In genomic region chr19:4473549-4473948, GRCm38 (mm10) we compare ENCODE assay signal across 36 mouse cellular contexts. TPM values are rescaled to one million over a fixed set of nuclear protein-coding genes. Genes with fewer than 3 reads are reported as not detected.
"Had no signal": no experiment of that assay in that cellular context is flagged by ENCODE, and none has a peak within 500 bp of the region (broad histone marks: within the 10 kb centered on the region; RNA-seq: fewer than 3 reads in every experiment).

No protein-coding gene starts in this region.

- H3K27ac ChIP-seq: limb, embryonic 10.5 days; limb, embryonic 12.5 days; limb, embryonic 13.5 days; limb, embryonic 15.5 days; liver, embryonic 12.5 days; liver, embryonic 13.5 days; liver, embryonic 14.5 days; liver, embryonic 15.5 days; lung, embryonic 15.5 days; macrophage; midbrain, embryonic 10.5 days; midbrain, embryonic 12.5 days; midbrain, embryonic 13.5 days; midbrain, embryonic 15.5 days; neural tube, embryonic 12.5 days had no signal

- H3K4me3 ChIP-seq: limb, embryonic 10.5 days; limb, embryonic 12.5 days; limb, embryonic 13.5 days; limb, embryonic 15.5 days; liver, embryonic 12.5 days; liver, embryonic 13.5 days; liver, embryonic 15.5 days; lung, embryonic 15.5 days; megakaryocyte, embryonic 14.5 days; midbrain, embryonic 10.5 days; midbrain, embryonic 12.5 days; midbrain, embryonic 13.5 days; midbrain, embryonic 15.5 days; myocyte; neural tube, embryonic 12.5 days had no signal

- ATAC-seq: liver, embryonic 12.5 days; liver, postnatal 0 days; lung, postnatal 0 days; midbrain, embryonic 13.5 days; midbrain, embryonic 15.5 days; midbrain, embryonic 16.5 days had no signal

- DNase-seq: left cerebral cortex, postnatal 4 days; liver; liver, embryonic 13.5 days; liver, postnatal 0 days; lung, adult 18-20 months; lung, adult 2 months; lung, embryonic 14.5 days; lung, postnatal 10 days; lung, postnatal 14 days; lung, postnatal 36 days; lung, postnatal 4 days; midbrain, embryonic 14.5 days had no signal

RNA-seq across cellular contexts. Expression of gene Syt12, which starts 3.7 kb away (rescaled TPM):
- polyA plus RNA-seq: macrophage had no signal

RNA-seq across cellular contexts. Expression of gene 2010003K11Rik, which starts 24.8 kb away (rescaled TPM):
- polyA plus RNA-seq: limb, embryonic 10.5 days; limb, embryonic 11.5 days; limb, embryonic 12.5 days; limb, embryonic 13.5 days; limb, embryonic 14.5 days; limb, embryonic 15.5 days; liver, embryonic 12.5 days; liver, embryonic 13.5 days; lung, embryonic 14.5 days; lung, embryonic 15.5 days; lung, embryonic 16.5 days; macrophage; midbrain, embryonic 10.5 days; midbrain, embryonic 11.5 days; midbrain, embryonic 12.5 days; midbrain, embryonic 13.5 days; midbrain, embryonic 14.5 days; midbrain, embryonic 15.5 days; midbrain, embryonic 16.5 days; midbrain, postnatal 0 days; neural tube, embryonic 11.5 days; neural tube, embryonic 12.5 days had no signal
